Mouse (Mus musculus): ENCODE measurements around the gene Endou.
A peak's percentile ranks its signal among the peaks of the same experiment; 100 is the strongest.

Gene Endou

GRCm38 (mm10) chr15:97755361-97755760, 24.2 kb upstream of the Endou start:
- DNase-seq (ENCODE audit: low read depth, low spot score) = no peak

GRCm38 (mm10) chr15:97754476-97754875, 23.3 kb upstream of the Endou start:
- peak; percentile 23 for DNase-seq (ENCODE audit: low read depth, low spot score)

- DNase-seq (ENCODE audit: low read depth, low spot score) = no peak
These were observed 21.4 kb upstream of the Endou start for GRCm38 (mm10) chr15:97752491-97752890.

GRCm38 (mm10) chr15:97751676-97752075, 20.5 kb upstream of the Endou start:
- peak; percentile 63 for DNase-seq (ENCODE audit: low read depth, low spot score)

GRCm38 (mm10) chr15:97750697-97751096, 19.6 kb upstream of the Endou start:
- no peak for DNase-seq (ENCODE audit: low read depth, low spot score)

GRCm38 (mm10) chr15:97749841-97750240, 18.7 kb upstream of the Endou start:
- no peak for DNase-seq (ENCODE audit: low read depth, low spot score)

- DNase-seq (ENCODE audit: low read depth, low spot score) = no peak
These were observed 18.3 kb upstream of the Endou start for GRCm38 (mm10) chr15:97749397-97749796.

GRCm38 (mm10) chr15:97748964-97749363, 17.8 kb upstream of the Endou start:
- no peak for DNase-seq (ENCODE audit: low read depth, low spot score)

- no peak for DNase-seq (ENCODE audit: low read depth, low spot score)
These were observed 17.2 kb upstream of the Endou start for GRCm38 (mm10) chr15:97748309-97748708.

- DNase-seq (ENCODE audit: low read depth, low spot score) = no peak
These were observed 16.3 kb upstream of the Endou start for GRCm38 (mm10) chr15:97747486-97747885.

GRCm38 (mm10) chr15:97746748-97747147, 15.6 kb upstream of the Endou start:
- no peak for DNase-seq (ENCODE audit: low read depth, low spot score)

- DNase-seq (ENCODE audit: low read depth, low spot score) = no peak
These were observed 15.1 kb upstream of the Endou start for GRCm38 (mm10) chr15:97746278-97746677.

GRCm38 (mm10) chr15:97745331-97745730, 14.2 kb upstream of the Endou start:
- DNase-seq (ENCODE audit: low read depth, low spot score) = no peak

GRCm38 (mm10) chr15:97744930-97745329, 13.8 kb upstream of the Endou start:
- DNase-seq (ENCODE audit: low read depth, low spot score) = no peak

GRCm38 (mm10) chr15:97743961-97744525, 12.9 kb upstream of the Endou start:
- DNase-seq (ENCODE audit: low read depth, low spot score) = no peak

- DNase-seq (ENCODE audit: low read depth, low spot score) = no peak
These were observed 12.1 kb upstream of the Endou start for GRCm38 (mm10) chr15:97743210-97743609.

GRCm38 (mm10) chr15:97742600-97742999, 11.5 kb upstream of the Endou start:
- no peak for DNase-seq (ENCODE audit: low read depth, low spot score)

GRCm38 (mm10) chr15:97742074-97742473, 10.9 kb upstream of the Endou start:
- no peak for DNase-seq (ENCODE audit: low read depth, low spot score)

GRCm38 (mm10) chr15:97741662-97742061, 10.5 kb upstream of the Endou start:
- DNase-seq (ENCODE audit: low read depth, low spot score) = no peak

- no peak for DNase-seq (ENCODE audit: low read depth, low spot score)
These were observed 9.2 kb upstream of the Endou start for GRCm38 (mm10) chr15:97740283-97740732.

GRCm38 (mm10) chr15:97738923-97739322, 7.8 kb upstream of the Endou start:
- DNase-seq (ENCODE audit: low read depth, low spot score) = no peak

GRCm38 (mm10) chr15:97731988-97732387, 849 bp upstream of the Endou start:
- DNase-seq (ENCODE audit: low read depth, low spot score) = no peak

GRCm38 (mm10) chr15:97730365-97730764, 774 bp downstream of the Endou start:
- DNase-seq (ENCODE audit: low read depth, low spot score) = no peak

GRCm38 (mm10) chr15:97728804-97729203, 2.3 kb downstream of the Endou start:
- DNase-seq (ENCODE audit: low read depth, low spot score) = no peak

Measured in ES-CJ7 (cell line).